Mouse (Mus musculus) lung, postnatal 0 days (tissue): Measurements from ENCODE around the gene Sipa1l1. TPM values are rescaled to one million over a fixed set of nuclear protein-coding genes. Genes with fewer than 3 reads are reported as not detected.
A peak's percentile ranks its signal among the peaks of the same experiment; 100 is the strongest.
"Not testable (repeated sequence)": the region's sequence is repeated elsewhere in the genome, so short reads cannot be mapped to it uniquely, and the experiment has no call there.

ENCODE experiments used
- ATAC-seq: fragments of 200-750 bp; cut with Nextera tagmentation; 2 replicates; pipeline ENCODE4 v1.8.0; 2017; ENCODE audit warnings: moderate library complexity
- DNase-seq: peaks from one replicate; pipeline ENCODE4 v3.0.0-alpha.2; 2016; ENCODE audit warnings: low spot score
- H3K27ac ChIP-seq: fragments of 300-500 bp; sonication (generic); 2 replicates; pipeline ENCODE4 v1.5.1; 2014; ENCODE audit warnings: antibody characterized with exemption, mild to moderate bottlenecking, low read length, mixed read lengths
- H3K27me3 ChIP-seq: fragments of 300-500 bp; sonication (generic); replicated peaks from 2 replicates; pipeline ENCODE4 v1.6.1; 2014; ENCODE audit warnings: low read length, mixed read lengths; ENCODE audit not compliant: insufficient read depth
- H3K36me3 ChIP-seq: fragments of 300-500 bp; sonication (generic); 2 replicates; pipeline ENCODE4 v1.6.1; 2014; ENCODE audit warnings: low read length, mixed read lengths; ENCODE audit not compliant: insufficient read depth
- H3K4me1 ChIP-seq: fragments of 300-500 bp; sonication (generic); 2 replicates; pipeline ENCODE4 v1.6.1; 2014; ENCODE audit warnings: antibody characterized with exemption, low read depth, low read length, mixed read lengths; ENCODE audit not compliant: insufficient read depth
- H3K4me2 ChIP-seq: fragments of 300-500 bp; sonication (generic); replicated peaks from 2 replicates; pipeline ENCODE4 v1.6.1; 2014; ENCODE audit warnings: low read depth, mild to moderate bottlenecking, low read length, moderate library complexity, mixed read lengths
- H3K4me3 ChIP-seq: fragments of 300-500 bp; sonication (generic); 2 replicates; pipeline ENCODE4 v1.5.1; 2014; ENCODE audit warnings: low read depth, low read length
- H3K9ac ChIP-seq: fragments of 300-500 bp; sonication (generic); replicated peaks from 2 replicates; pipeline ENCODE4 v1.6.1; 2014; ENCODE audit warnings: low read depth, mild to moderate bottlenecking
- H3K9me3 ChIP-seq: fragments of 300-500 bp; sonication (generic); 2 replicates; pipeline ENCODE4 v1.6.1; 2016; ENCODE audit warnings: low read length, mixed read lengths
- CTCF ChIP-seq: IDR thresholded peaks from 2 replicates; pipeline ENCODE4 v1.5.1; 2016; ENCODE audit warnings: antibody characterized with exemption, mild to moderate bottlenecking
- EP300 ChIP-seq: IDR thresholded peaks from 2 replicates; pipeline ENCODE4 v1.6.1; 2016; ENCODE audit warnings: antibody characterized with exemption, mild to moderate bottlenecking, control low read depth
- WGBS: fragments of 180-500 bp; shearing (Covaris S2); extraction: QIAGEN DNeasy Blood & Tissue Kit; methylation state at CpG from one replicate; pipeline ENCODE4 v1.1.7; 2014; 5-methylcytosine and 5-hydroxymethylcytosine counted together
- polyA plus RNA-seq: library from polyadenylated mRNA; unstranded; fragments of >200 nt; fragmentation: Nextera tagmentation; extraction: Ambion mirVana; gene quantifications from 2 replicates; pipeline ENCODE4 v1.2.1, GENCODE M21; 2015

The Sipa1l1 gene
- polyA plus RNA-seq, 1 experiment from 2014 or later, result 10.2 TPM

GRCm38 (mm10) chr12:82171591-82171990, 2.5 kb downstream of the Sipa1l1 start:
- Histone ChIP-seq H3K4me3 (no peak overlapping the region; the same call in 1 of the 2 replicates), H3K4me1 (peaks cover 10% of the 10 kb centered on the region), H3K9ac (no peak overlapping the region), H3K9me3 (no peaks in the 10 kb centered on the region), H3K4me2 (peak overlapping the region; percentile 98), H3K27me3 (no peaks in the 10 kb centered on the region), H3K36me3 (no peaks in the 10 kb centered on the region), H3K27ac (no peak overlapping the region)
- TF ChIP-seq CTCF, result peak; percentile 64
- TF ChIP-seq EP300, result no peak
- 26% methylated on average over 10 of the region's 10 CpGs for WGBS
- DNase-seq (peak; percentile 71), ATAC-seq (no peak)

DNA sequence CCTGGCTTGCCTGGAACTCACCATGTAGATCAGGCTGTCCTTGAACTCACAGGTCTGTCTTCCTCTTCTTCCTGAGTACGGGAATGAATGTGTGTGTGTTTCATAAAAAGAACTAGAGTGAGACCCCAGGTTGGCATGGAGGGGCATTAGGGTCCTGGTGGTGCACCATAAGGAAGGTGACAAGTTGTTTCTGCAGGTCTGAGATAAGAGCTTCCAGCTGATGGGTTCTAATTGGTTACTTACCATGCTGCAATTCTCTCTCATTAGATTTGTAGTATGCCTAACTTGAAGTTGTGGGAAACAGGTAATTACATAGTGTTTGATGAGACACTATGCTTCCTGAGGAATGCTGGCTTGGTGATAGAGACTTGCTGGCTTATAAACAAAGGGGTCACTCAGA, 4.5 kb downstream of the Sipa1l1 start:
- Histone ChIP-seq H3K9me3 (no peaks in the 10 kb centered on the region), H3K27me3 (no peaks in the 10 kb centered on the region), H3K4me3 (no peak overlapping the region), H3K9ac (no peak overlapping the region), H3K4me1 (peaks cover 10% of the 10 kb centered on the region), H3K27ac (no peak overlapping the region), H3K4me2 (no peak overlapping the region), H3K36me3 (no peaks in the 10 kb centered on the region)
- DNase-seq, result no peak
- no peak for ATAC-seq
- TF ChIP-seq CTCF, result no peak
- no peak for TF ChIP-seq EP300
- WGBS, result 74% methylated on average over 1 of the region's 1 CpGs

DNA sequence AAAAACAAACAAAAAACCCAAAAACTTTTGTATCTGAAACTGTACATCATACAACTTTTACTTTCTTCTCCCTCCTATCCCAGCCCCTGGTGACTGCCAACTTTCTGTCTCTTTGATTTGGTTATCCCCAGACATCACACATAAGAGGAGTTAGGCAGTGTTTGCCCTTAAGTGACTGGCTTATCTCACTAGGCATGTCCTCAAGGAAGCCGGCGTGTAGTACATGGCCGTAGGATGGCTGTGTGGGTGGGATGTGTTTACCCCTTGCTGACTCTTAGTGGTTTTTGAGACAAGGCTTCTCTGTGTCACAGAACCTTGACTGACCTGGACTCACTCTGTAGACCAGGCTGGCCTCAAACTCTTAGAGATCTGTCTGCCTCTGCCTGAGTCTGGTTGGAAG, 6.6 kb downstream of the Sipa1l1 start:
- Histone ChIP-seq H3K4me2 (no peak overlapping the region), H3K27ac (no peak overlapping the region), H3K4me1 (0 out of 2 replicates have a peak, but pooled peaks cover 6% of the 10 kb centered on the region), H3K9me3 (no peaks in the 10 kb centered on the region), H3K9ac (no peak overlapping the region), H3K4me3 (no peak overlapping the region), H3K27me3 (no peaks in the 10 kb centered on the region), H3K36me3 (no peaks in the 10 kb centered on the region)
- WGBS, result 25% methylated on average over 3 of the region's 3 CpGs
- TF ChIP-seq EP300 (no peak), CTCF (no peak)
- ATAC-seq (no peak), DNase-seq (no peak)

- ATAC-seq (no peak), DNase-seq (no peak)
- Histone ChIP-seq H3K27me3 (no peaks in the 10 kb centered on the region), H3K4me3 (no peak overlapping the region), H3K9ac (no peak overlapping the region), H3K27ac (no peak overlapping the region), H3K4me2 (no peak overlapping the region), H3K36me3 (no peaks in the 10 kb centered on the region), H3K4me1 (no peaks in the 10 kb centered on the region), H3K9me3 (no peaks in the 10 kb centered on the region)
- no peak for TF ChIP-seq EP300
- TF ChIP-seq CTCF, result no peak
- WGBS, result 86% methylated on average over 4 of the region's 4 CpGs
Observed at GRCm38 (mm10) chr12:82178636-82179035, 9.5 kb downstream of the Sipa1l1 start.

DNA sequence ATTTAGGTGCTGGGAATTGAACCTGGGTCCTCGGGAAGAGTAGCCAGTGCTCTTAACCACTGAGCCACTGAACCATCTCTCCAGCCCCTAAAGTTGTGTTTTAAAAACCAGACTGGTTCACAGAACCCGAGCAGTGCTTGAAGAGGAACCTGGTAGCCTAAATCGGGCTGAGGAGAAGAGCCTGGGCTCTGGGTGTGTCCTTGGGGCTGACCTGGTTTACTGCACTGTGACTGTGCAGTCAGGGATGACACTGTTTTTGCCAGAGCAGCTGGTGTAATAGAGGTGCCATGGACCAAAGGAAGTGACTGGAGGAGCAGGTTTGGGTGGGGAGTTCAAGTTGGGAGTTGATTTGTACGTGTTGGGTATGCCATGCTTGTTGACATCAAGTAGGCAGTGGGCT, 10.5 kb downstream of the Sipa1l1 start:
- no peaks in the 10 kb centered on the region for H3K36me3 ChIP-seq
- H3K27me3 ChIP-seq, result no peaks in the 10 kb centered on the region
- DNase-seq (no peak), ATAC-seq (no peak)
- no peaks in the 10 kb centered on the region for H3K9me3 ChIP-seq
- no peak overlapping the region for H3K9ac ChIP-seq
- no peak for TF ChIP-seq CTCF
- TF ChIP-seq EP300, result no peak
- no peak overlapping the region for H3K27ac ChIP-seq
- 86% methylated on average over 4 of the region's 4 CpGs for WGBS
- H3K4me1 ChIP-seq, result no peaks in the 10 kb centered on the region
- no peak overlapping the region for H3K4me2 ChIP-seq
- H3K4me3 ChIP-seq, result no peak overlapping the region

GRCm38 (mm10) chr12:82186156-82186555, 17.0 kb downstream of the Sipa1l1 start:
- not testable (repeated sequence) for ATAC-seq, H3K4me2 ChIP-seq, H3K36me3 ChIP-seq, H3K27me3 ChIP-seq, H3K27ac ChIP-seq, H3K9me3 ChIP-seq, H3K9ac ChIP-seq, H3K4me3 ChIP-seq, DNase-seq
- peaks cover 23% of the 10 kb centered on the region; the same call in 1 of the 2 replicates for H3K4me1 ChIP-seq

GRCm38 (mm10) chr12:82186740-82187139, 17.6 kb downstream of the Sipa1l1 start:
- Histone ChIP-seq H3K27ac (peak overlapping the region; percentile 47), H3K27me3 (no peaks in the 10 kb centered on the region), H3K36me3 (no peaks in the 10 kb centered on the region), H3K4me2 (no peak overlapping the region), H3K4me3 (no peak overlapping the region), H3K4me1 (peaks cover 23% of the 10 kb centered on the region; the same call in 1 of the 2 replicates), H3K9me3 (no peaks in the 10 kb centered on the region), H3K9ac (no peak overlapping the region)
- DNase-seq (no peak), ATAC-seq (no peak)
- 57% methylated on average over 3 of the region's 3 CpGs for WGBS
- no peak for TF ChIP-seq EP300
- TF ChIP-seq CTCF, result no peak
